Mouse (Mus musculus) 3T3-L1 (cell line): ENCODE results near the gene Wdr35.

Source experiments
- DNase-seq: peaks from one replicate; pipeline ENCODE4 v3.0.0-alpha.2; 2015; ENCODE audit warnings: low read depth, low spot score

The Wdr35 gene

DNA sequence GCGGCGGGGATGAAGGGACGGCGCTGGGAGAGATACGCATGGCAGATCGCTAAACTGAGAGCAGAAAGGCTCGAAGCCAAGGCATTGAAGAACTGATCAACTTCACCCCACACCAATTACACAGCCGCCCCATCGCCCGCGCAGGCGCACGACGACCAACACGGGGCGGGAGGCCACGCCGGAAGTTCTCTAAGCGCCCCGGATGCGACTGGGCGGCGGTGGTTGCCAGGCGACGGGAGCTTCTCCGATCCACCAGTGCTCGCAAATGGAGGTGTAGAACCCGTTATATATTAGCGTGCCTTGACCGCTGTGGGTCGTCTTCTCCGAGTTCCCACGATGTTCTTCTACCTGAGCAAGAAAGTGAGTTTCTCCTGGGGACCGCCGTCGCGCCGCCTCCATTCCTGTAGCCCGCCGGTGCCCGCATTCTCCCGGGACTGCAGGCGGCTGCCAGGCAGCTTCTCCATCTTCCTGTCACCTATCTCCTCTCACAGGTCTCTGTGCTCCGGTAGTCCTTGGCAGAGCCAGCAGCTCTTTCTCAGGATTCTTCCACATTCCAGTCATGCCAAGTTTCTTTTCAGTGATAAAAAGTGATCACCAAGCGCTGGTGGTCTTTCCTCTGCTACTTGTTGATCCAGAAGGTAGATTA is at the start of gene Wdr35:
Wdr35 (plus strand) TSS at position 73 of the 646 bp plus-strand sequence.
- DNase-seq = peak; percentile 85

DNA sequence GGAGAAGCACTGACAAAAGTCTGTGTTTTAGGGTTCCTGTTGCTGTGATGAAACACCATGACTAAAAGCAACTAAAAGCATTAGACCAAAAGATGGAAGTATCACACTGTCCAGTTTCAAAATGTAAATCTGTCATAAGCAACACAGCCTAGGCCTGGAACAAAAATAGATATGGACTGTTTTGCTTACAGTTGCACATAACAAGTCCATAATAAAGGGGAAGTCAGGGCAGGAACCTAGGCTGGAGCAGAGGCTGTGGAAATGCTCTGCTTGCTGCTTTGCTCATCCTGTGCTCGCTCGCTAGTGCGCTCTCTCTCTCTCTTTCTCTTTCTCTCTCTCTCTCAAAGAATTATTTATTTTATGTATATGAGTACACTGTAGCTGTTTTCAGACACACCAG is 46.0 kb upstream of the Wdr35 start:
- DNase-seq = no peak

GRCm38 (mm10) chr12:8928766-8929165 is 44.9 kb upstream of the Wdr35 start:
- DNase-seq = peak; percentile 45

- no peak for DNase-seq
These were observed 42.6 kb upstream of the Wdr35 start for GRCm38 (mm10) chr12:8931083-8931482.

DNA sequence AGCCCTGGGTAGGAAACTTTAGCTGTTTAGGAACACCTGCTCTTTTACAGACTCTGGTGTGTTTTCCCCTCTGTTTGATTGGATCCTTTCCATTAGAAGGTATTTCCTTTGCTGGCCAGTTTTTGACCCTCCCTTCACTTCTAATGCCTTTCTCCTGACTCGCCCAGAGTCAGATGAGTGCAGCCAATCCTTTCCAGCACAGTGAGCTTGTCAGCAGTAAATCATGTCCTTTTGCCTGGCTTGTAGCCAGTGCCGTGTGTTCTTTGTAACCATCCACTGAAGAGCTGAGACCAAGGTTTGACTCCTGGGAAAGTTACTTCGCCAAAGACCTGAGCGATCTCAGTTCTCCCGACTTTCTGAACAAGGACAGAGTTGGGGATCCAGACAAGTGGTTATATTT is 38.3 kb upstream of the Wdr35 start:
- peak; percentile 91 for DNase-seq

DNA sequence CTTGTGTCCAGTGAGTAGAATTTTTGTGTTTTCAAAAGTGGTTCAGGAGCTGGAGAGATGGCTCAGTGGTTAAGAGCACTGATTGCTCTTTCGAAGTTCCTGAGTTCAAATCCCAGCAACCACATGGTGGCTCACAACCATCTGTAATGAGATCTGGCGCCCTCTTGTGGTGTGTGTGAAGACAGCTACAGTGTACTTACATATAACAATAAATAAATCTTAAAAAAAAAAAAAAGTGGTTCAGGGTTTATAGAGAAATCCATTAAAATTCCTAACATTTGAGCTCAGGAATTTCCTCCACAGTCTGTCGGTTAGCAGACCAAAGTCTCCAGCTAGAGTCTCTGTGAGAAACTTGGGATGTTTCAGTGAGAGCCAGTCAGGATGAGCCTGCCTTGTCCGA is 37.5 kb upstream of the Wdr35 start:
- DNase-seq = peak; percentile 61

- DNase-seq = no peak
These were observed 34.2 kb upstream of the Wdr35 start for GRCm38 (mm10) chr12:8939490-8939889.

DNA sequence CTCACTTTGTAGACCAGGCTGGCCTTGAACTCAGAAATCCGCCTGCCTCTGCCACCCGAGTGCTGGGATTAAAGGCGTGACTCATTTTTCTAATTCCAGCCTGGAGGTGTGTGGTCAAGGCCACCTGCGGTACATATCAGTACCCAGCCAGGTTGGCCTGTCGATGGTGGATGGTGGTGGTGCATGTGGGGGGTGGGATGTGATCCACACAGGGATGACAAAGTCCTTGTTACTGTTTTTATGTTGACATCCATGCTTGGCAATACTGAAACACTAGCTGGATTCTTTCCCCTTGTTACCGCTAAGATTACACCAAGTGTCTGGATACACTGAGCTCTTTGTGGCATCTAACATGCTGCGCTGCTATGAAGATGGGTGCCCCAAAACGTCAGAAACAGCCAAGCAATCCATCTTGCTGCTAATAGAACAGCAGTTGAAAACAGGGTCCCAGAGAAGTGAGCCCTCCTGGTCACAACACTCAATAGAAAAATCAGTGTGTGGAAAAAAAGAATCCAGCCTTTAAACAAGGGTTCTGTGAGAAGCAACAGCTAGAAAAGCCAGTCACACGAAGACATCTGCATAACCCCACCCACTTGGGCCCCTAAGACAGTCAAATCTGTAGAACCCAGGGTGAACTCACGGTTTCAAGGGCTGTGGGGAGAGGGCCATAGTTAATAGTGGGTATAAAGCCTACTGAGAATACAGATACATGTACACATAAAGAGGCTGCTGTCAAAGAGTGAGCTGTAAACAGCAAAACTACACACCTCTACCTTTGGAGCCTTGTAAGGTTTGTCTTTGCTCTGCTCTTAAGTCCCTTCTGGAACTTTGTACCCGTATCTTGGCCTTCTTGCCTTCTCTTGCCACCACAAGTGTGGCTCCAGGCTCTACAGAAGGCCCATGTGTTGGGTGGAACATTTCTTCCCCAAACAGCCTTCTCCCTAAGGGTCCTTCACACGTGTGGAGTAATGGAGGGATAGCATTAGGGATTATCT is 33.4 kb upstream of the Wdr35 start:
- no peak for DNase-seq

- no peak for DNase-seq
These were observed 32.5 kb upstream of the Wdr35 start for GRCm38 (mm10) chr12:8941131-8941615.

- DNase-seq = no peak
These were observed 31.8 kb upstream of the Wdr35 start for GRCm38 (mm10) chr12:8941699-8942392.

- no peak for DNase-seq
These were observed 26.5 kb upstream of the Wdr35 start for GRCm38 (mm10) chr12:8947163-8947562.

DNA sequence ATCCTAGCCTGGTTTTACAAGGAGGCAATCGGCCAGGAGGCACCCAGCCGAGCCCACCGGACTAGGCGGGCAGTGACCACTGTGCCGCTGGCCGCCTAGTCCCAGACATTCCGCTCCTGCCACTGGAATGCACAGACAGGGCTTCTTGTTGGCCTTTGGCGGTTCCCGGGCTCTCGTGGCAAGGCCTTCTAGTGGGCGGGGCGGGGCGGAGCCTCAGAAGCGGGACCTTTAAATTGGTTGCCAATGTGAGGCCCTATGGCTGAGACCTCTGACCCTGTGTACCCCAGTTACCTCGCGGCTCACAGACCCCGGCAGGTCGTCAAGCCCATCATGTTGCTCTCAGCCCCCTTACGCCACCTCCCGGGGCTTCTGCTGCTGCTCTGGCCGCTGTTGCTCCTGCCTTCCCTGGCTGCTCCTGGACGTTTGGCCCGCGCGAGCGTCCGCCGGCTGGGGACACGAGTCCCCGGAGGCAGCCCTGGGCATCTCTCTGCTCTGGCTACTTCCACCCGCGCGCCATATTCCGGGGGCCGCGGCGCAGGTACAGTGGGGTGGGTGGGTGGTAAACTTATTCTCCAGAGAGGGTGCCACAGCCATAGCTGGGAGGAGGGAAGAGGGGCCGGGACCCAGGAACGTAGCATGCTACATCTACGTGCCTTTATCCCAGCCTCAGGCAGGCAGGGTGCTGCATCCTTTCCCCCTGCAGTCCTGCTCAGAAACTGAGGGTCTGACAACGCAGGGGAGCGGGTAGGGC is 25.8 kb upstream of the Wdr35 start, which contains the start of gene Matn3:
Matn3 (plus strand) TSS at position 216 of the 751 bp plus-strand sequence.
- DNase-seq = no peak

DNA sequence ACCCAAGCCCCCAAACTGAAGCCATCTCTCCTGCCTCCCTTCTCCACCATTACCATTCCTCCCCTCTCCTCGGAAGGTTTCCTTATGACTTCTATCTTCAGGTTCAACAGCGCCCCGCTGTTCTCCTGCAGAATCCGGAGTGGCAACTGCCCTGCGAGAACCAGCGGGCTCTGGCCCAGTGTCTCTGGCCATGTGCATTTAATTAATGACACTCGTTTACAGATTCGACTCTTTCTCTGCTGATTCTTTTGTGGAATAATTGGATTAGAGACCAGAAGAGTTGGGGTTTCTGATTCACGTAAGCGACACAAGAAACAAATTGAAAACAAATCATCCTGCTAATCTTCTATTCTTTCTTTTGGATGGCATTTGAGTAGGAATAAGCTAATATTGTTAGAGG is 20.6 kb upstream of the Wdr35 start:
- no peak for DNase-seq

- DNase-seq = no peak
These were observed 19.5 kb upstream of the Wdr35 start for GRCm38 (mm10) chr12:8954161-8954561.

GRCm38 (mm10) chr12:8961607-8962316 is 11.9 kb upstream of the Wdr35 start:
- no peak for DNase-seq

- DNase-seq = peak; percentile 97
These were observed 3.9 kb upstream of the Wdr35 start for GRCm38 (mm10) chr12:8969828-8970227.

- peak; percentile 14 for DNase-seq
These were observed 1.4 kb downstream of the Wdr35 start for GRCm38 (mm10) chr12:8975076-8975475.

GRCm38 (mm10) chr12:8993231-8993630 is 19.5 kb downstream of the Wdr35 start:
- no peak for DNase-seq

GRCm38 (mm10) chr12:8998318-8998717 is 24.6 kb downstream of the Wdr35 start:
- no peak for DNase-seq

DNA sequence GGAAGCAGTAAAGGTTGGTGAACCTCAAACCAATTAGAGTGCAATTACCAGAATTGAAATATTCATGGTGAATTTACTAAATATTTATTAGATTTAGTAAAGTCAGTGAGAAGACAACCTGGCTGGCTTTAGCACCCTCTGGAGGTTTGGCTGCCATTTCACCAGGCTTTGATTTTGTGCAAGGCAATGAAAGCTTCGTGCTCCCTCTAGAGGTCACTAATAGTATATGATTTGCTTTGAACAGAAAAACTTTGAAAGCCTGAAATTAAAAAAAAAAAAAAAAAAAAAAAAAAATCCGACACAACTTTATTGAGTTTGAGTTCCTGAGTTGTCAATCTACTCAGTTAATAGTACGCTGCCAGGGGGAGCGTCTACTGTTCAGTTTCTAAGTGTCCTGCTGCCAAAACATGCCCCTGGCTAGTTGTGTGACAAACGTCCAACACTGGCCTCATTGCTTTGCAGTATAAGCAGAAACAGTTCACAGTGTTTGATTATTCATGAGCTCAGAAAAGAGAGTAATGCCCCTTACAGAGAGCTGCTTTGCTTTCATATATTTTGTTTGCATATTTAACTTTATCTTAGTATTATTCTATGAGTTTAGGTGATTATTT is 28.5 kb downstream of the Wdr35 start:
- peak; percentile 94 for DNase-seq
